Mouse (Mus musculus): ENCODE measurements at regions not wholly inside any gene's neighbourhood (a gene's known extent, or its start where the extent isn't known, plus 50 kb on each side); places are given as distances from the start of the nearest gene placed in this dataset.
"Not testable (repeated sequence)": the region's sequence is repeated elsewhere in the genome, so short reads cannot be mapped to it uniquely, and the experiment has no call there.

DNA sequence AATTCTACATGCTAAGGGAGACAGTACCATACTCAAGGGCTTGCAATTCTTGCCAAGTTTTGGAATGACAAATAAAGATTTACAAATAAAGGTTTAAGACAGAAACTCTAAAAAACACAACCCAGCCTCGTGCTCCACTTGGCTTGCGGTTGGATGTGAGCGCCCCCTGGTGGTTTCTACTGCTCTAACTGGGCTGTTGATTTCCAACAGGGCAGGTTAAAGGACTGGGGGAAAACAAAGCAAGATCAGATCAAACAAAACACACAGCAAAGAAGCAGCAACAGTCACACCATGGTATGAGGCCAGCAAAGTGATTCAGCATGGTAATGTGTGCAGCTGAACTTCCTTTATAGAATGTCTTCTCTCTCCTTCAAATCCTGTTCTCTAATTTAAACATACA, 339.2 kb downstream of the Adam3 start:
- Histone ChIP-seq H3K9me3 (ENCODE audit: low read length) (no peaks in the 10 kb centered on the region; the same call in 1 of the 2 replicates), H3K36me3 (ENCODE audit: insufficient read depth, low read length) (no peaks in the 10 kb centered on the region), H3K27me3 (ENCODE audit: insufficient read depth, low read length) (peaks cover 7% of the 10 kb centered on the region; the same call in 1 of the 2 replicates), H3K4me1 (replicated peaks; ENCODE audit: low read depth, low read length) (peaks cover 8% of the 10 kb centered on the region), H3K4me3 (replicated peaks; ENCODE audit: low read length) (no peak overlapping the region)
- TF ChIP-seq CTCF (conservative IDR thresholded peaks at IDR 0.05; ENCODE audit: low read length) (peak; percentile 85), POU5F1 (IDR thresholded peaks at IDR 0.05; ENCODE audit: borderline replicate concordance, low read length) (no peak)

DNA sequence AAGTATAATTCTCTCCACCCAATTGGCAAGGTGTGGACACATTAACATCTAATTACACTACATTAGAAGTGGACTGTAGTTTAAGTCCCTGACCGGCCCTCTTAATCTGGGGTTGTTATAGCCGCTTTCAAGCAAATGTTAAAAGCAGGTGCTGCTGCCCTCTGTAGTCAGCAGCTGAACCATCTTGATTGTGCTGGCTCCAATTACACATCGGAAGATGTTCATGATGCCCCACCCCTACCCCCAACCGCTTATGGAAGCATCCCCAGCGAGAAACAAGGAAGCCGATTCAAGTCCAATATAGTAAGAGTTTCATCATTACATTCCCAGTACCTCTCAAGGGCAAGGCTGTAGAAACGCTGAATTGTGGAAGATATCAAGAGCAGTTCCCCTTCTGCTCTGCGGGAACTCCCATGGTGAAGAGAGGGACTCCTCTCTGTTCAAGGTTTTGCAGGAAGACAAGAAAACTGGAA, 341.7 kb downstream of the Adam3 start:
- no peak for TF ChIP-seq POU5F1 (IDR thresholded peaks at IDR 0.05; ENCODE audit: borderline replicate concordance, low read length)
- TF ChIP-seq NANOG (IDR thresholded peaks at IDR 0.05; ENCODE audit: borderline replicate concordance, low read length) = no peak
- no peak for TF ChIP-seq CTCF (conservative IDR thresholded peaks at IDR 0.05; ENCODE audit: low read length)
- Histone ChIP-seq H3K4me1 (replicated peaks; ENCODE audit: low read depth, low read length) (peaks cover 8% of the 10 kb centered on the region), H3K9me3 (ENCODE audit: low read length) (peaks cover 4% of the 10 kb centered on the region), H3K36me3 (ENCODE audit: insufficient read depth, low read length) (no peaks in the 10 kb centered on the region), H3K27me3 (ENCODE audit: insufficient read depth, low read length) (peaks cover 7% of the 10 kb centered on the region; the same call in 1 of the 2 replicates), H3K4me3 (replicated peaks; ENCODE audit: low read length) (no peak overlapping the region)

DNA sequence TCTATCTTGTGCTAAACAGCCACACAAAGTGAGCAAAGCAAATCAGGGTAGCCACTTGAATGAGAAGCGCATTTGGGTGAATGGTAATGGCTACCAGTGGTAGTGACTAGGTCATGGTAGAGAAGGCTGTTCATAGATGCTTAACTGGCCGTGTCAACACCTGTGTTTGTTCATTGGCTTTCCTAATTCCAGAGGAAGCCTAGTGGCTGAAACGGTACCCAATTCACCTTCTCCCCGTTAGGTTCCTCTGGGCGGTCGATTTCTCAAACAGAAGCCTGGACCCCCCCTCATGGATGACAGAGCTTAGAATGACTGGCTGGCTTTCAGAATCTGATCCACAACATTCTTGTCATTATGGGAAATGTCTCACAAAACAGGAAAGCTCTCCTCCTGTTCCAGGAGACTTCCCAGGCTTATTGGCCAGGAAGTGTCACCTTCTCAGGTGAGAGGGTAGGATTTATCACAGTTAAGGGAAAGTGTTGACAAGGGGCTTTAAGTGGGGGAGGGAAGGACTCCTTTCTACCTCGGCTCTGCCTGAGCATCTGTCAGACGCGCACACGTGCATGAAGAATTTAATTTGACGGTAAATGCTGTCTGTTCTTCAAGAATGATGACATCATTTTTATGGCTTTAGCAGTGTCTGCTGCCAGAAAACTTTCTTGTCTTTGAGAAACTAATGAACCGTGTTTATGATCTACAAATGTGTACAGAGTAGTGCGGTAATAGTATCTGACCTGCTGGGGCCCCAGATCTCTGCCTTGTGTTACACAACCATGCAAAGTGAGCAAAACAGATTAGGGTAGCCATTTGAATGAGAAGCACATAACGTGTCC, 342.3 kb downstream of the Adam3 start:
- Histone ChIP-seq H3K4me1 (replicated peaks; ENCODE audit: low read depth, low read length) (peaks cover 8% of the 10 kb centered on the region), H3K27me3 (ENCODE audit: insufficient read depth, low read length) (peaks cover 7% of the 10 kb centered on the region; the same call in 1 of the 2 replicates), H3K36me3 (ENCODE audit: insufficient read depth, low read length) (no peaks in the 10 kb centered on the region), H3K9me3 (ENCODE audit: low read length) (peaks cover 4% of the 10 kb centered on the region), H3K4me3 (replicated peaks; ENCODE audit: low read length) (no peak overlapping the region)
- TF ChIP-seq NANOG (IDR thresholded peaks at IDR 0.05; ENCODE audit: borderline replicate concordance, low read length) (no peak), CTCF (conservative IDR thresholded peaks at IDR 0.05; ENCODE audit: low read length) (no peak), POU5F1 (IDR thresholded peaks at IDR 0.05; ENCODE audit: borderline replicate concordance, low read length) (no peak)

DNA sequence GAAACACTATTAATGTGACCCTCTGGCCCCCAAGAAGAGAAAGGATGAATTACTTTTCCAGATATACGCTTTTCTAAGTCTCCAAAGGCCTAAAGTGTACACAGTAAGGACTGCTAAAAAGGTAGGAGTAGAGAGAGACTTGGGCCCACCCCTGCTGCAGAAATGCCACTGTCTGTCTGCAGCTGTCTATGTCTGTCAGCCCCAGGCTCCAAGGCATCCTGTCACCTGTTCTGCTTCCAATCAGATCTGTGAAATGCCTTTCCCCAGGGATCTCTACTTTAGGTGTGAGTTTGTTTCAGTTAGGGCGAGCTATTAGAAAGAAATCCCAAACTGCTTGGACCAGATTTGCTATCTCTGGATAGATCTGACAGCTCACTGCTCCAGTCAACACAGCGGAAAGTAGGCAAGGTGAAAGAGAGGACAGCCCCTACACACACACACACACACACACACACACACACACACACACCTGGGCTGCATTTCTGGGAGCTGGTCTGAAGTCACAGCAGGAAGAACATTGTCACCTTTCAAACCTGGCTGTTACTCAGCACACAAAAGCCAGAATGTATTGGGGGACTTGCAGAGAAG, 343.9 kb downstream of the Adam3 start:
- H3K27me3 ChIP-seq (ENCODE audit: insufficient read depth, low read length) = peaks cover 7% of the 10 kb centered on the region; the same call in 1 of the 2 replicates
- H3K4me1 ChIP-seq (replicated peaks; ENCODE audit: low read depth, low read length) = peaks cover 8% of the 10 kb centered on the region
- TF ChIP-seq NANOG (IDR thresholded peaks at IDR 0.05; ENCODE audit: borderline replicate concordance, low read length) (no peak), CTCF (conservative IDR thresholded peaks at IDR 0.05; ENCODE audit: low read length) (no peak), POU5F1 (IDR thresholded peaks at IDR 0.05; ENCODE audit: borderline replicate concordance, low read length) (no peak)
- peaks cover 20% of the 10 kb centered on the region for H3K9me3 ChIP-seq (ENCODE audit: low read length)
- no peaks in the 10 kb centered on the region; the same call in 1 of the 2 replicates for H3K36me3 ChIP-seq (ENCODE audit: insufficient read depth, low read length)
- H3K4me3 ChIP-seq (replicated peaks; ENCODE audit: low read length) = no peak overlapping the region

DNA sequence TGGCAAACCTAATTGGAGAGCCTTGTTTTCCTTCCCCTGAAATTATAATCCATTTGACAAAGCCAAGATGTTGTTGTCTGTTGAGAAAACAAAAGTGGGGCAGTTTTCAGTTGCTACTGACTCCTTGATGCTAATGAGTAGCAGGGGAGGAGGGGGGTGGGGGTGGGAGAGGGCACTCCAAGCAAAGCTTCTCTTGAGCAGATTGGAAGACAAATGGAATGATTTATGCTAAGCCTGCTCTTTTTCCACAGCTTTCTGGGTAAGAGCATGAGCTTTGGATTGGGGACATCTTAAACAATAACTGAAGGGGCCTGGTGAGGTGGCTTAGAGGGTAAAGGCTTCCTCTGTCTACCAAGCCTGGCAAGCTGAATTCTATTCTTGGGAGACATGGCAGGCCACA, 347.6 kb downstream of the Adam3 start:
- Histone ChIP-seq H3K36me3 (ENCODE audit: insufficient read depth, low read length) (no peaks in the 10 kb centered on the region; the same call in 1 of the 2 replicates), H3K4me3 (replicated peaks; ENCODE audit: low read length) (no peak overlapping the region), H3K27me3 (ENCODE audit: insufficient read depth, low read length) (no peaks in the 10 kb centered on the region), H3K4me1 (replicated peaks; ENCODE audit: low read depth, low read length) (no peaks in the 10 kb centered on the region), H3K9me3 (ENCODE audit: low read length) (peaks cover 29% of the 10 kb centered on the region)
- no peak for TF ChIP-seq NANOG (IDR thresholded peaks at IDR 0.05; ENCODE audit: borderline replicate concordance, low read length)
- TF ChIP-seq CTCF (conservative IDR thresholded peaks at IDR 0.05; ENCODE audit: low read length) = no peak
- no peak for TF ChIP-seq POU5F1 (IDR thresholded peaks at IDR 0.05; ENCODE audit: borderline replicate concordance, low read length)

DNA sequence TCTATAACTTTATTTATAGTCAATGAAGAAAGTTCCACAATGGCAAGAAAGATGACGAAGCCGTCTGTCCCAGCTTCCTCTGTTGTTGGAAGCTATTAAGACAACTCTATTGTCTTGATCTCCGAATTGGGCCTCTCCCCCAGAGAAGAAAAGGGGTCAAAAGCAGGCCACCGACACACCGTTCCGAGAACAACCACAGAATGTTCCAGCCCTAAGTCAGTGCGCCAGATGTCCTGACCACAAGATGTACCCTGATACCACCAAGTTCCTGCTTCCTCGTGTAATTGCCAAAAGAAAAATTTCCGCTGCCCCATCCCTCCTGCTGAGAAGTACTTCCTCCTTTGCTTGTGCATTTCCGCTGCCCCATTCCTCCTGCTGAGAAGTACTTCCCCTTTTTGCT, 348.8 kb downstream of the Adam3 start:
- peaks cover 29% of the 10 kb centered on the region for H3K9me3 ChIP-seq (ENCODE audit: low read length)
- not testable (repeated sequence) for H3K36me3 ChIP-seq (ENCODE audit: insufficient read depth, low read length); H3K4me1 ChIP-seq (replicated peaks; ENCODE audit: low read depth, low read length)

DNA sequence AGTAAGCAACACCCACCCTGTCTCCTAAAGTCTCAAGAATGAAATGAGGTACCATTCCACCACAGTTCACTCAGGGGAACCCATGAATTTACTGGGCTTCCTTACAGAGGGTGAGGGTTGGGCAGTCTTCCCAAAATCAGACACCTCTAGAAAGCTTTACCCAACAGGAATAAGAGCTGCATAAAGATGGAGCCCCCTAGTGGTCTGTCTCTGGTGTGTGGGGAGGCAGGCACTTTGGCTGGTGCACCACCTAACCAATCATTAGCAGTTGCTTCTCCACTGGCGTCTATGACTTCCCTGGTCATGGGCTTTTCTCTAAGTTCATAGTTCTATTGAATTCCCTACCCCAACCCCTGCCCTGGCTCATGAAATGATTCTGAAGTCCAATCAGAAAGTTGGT, 351.1 kb downstream of the Adam3 start:
- peak; percentile 58 for TF ChIP-seq CTCF (conservative IDR thresholded peaks at IDR 0.05; ENCODE audit: low read length)
- TF ChIP-seq NANOG (IDR thresholded peaks at IDR 0.05; ENCODE audit: borderline replicate concordance, low read length) = no peak
- TF ChIP-seq POU5F1 (IDR thresholded peaks at IDR 0.05; ENCODE audit: borderline replicate concordance, low read length) = no peak
- no peaks in the 10 kb centered on the region for H3K4me1 ChIP-seq (replicated peaks; ENCODE audit: low read depth, low read length)
- no peaks in the 10 kb centered on the region for H3K27me3 ChIP-seq (ENCODE audit: insufficient read depth, low read length)
- H3K36me3 ChIP-seq (ENCODE audit: insufficient read depth, low read length) = no peaks in the 10 kb centered on the region; the same call in 1 of the 2 replicates
- H3K4me3 ChIP-seq (replicated peaks; ENCODE audit: low read length) = no peak overlapping the region
- H3K9me3 ChIP-seq (ENCODE audit: low read length) = peaks cover 25% of the 10 kb centered on the region

More for the DNA sequence above, 348.8 kb downstream of the Adam3 start:
- not testable (repeated sequence) for H3K27me3 ChIP-seq (ENCODE audit: insufficient read depth, low read length); H3K4me3 ChIP-seq (replicated peaks; ENCODE audit: low read length)

DNA sequence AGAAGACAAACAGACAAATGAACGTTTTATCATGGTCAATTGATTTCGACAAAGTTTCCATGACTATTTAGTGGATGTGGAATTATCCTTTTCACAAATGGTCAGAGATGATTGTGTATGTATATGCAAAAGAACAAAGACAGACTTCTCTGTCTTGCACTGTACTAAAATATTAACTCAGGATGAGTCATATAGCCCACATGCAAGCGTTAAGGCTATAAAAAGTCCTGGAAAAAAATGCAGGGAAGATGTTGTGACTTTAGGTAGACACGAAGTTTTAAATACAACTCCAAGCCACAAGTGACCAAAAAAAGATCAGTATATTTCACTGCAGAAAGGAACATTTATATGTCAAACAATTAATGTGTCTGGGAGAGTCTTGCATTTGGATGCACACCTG, 353.6 kb downstream of the Adam3 start:
- H3K4me1 ChIP-seq (replicated peaks; ENCODE audit: low read depth, low read length) = no peaks in the 10 kb centered on the region
- H3K4me3 ChIP-seq (replicated peaks; ENCODE audit: low read length) = no peak overlapping the region
- H3K27me3 ChIP-seq (ENCODE audit: insufficient read depth, low read length) = no peaks in the 10 kb centered on the region
- TF ChIP-seq NANOG (IDR thresholded peaks at IDR 0.05; ENCODE audit: borderline replicate concordance, low read length) (no peak), POU5F1 (IDR thresholded peaks at IDR 0.05; ENCODE audit: borderline replicate concordance, low read length) (no peak), CTCF (conservative IDR thresholded peaks at IDR 0.05; ENCODE audit: low read length) (no peak)
- H3K36me3 ChIP-seq (ENCODE audit: insufficient read depth, low read length) = no peaks in the 10 kb centered on the region
- peaks cover 13% of the 10 kb centered on the region for H3K9me3 ChIP-seq (ENCODE audit: low read length)
